Mouse (Mus musculus) cortical plate, adult 2 months (tissue): ENCODE measurements around the gene Cpne9. TPM values are rescaled to one million over a fixed set of nuclear protein-coding genes. Genes with fewer than 3 reads are reported as not detected.
A peak's percentile ranks its signal among the peaks of the same experiment; 100 is the strongest.

Source experiments
- H3K27ac ChIP-seq: fragments of 200-500 bp; 2 replicates; pipeline ENCODE4 v1.5.1; 2012; ENCODE audit warnings: low read length, control low read depth, inconsistent platforms; ENCODE audit not compliant: insufficient read depth
- H3K4me1 ChIP-seq: fragments of 200-500 bp; 2 replicates; pipeline ENCODE4 v1.6.1; 2011; ENCODE audit warnings: low read length; ENCODE audit not compliant: control insufficient read depth, insufficient read depth
- H3K4me3 ChIP-seq: fragments of 200-500 bp; 2 replicates; pipeline ENCODE4 v1.5.1; 2011; ENCODE audit warnings: mild to moderate bottlenecking, low read length, control low read depth; ENCODE audit not compliant: insufficient read depth
- CTCF ChIP-seq: fragments of 200-500 bp; IDR thresholded peaks from 2 replicates; pipeline ENCODE4 v1.5.1; 2011; ENCODE audit warnings: mild to moderate bottlenecking, control low read depth, low read length; ENCODE audit not compliant: insufficient read depth; ENCODE audit errors: extremely low read depth
- POLR2A ChIP-seq: fragments of 200-500 bp; IDR thresholded peaks from 2 replicates; pipeline ENCODE4 v1.6.1; 2011; ENCODE audit warnings: mild to moderate bottlenecking, low read length, control low read depth; ENCODE audit not compliant: insufficient read depth; ENCODE audit errors: extremely low read depth
- polyA plus RNA-seq: library from polyadenylated mRNA; depleted of rRNA; stranded (reverse); fragments of >200 nt; gene quantifications from 2 replicates; pipeline ENCODE4 v1.2.3, GENCODE M21; 2012

Cpne9 gene
- polyA plus RNA-seq, 1 experiment, result 136 TPM

DNA sequence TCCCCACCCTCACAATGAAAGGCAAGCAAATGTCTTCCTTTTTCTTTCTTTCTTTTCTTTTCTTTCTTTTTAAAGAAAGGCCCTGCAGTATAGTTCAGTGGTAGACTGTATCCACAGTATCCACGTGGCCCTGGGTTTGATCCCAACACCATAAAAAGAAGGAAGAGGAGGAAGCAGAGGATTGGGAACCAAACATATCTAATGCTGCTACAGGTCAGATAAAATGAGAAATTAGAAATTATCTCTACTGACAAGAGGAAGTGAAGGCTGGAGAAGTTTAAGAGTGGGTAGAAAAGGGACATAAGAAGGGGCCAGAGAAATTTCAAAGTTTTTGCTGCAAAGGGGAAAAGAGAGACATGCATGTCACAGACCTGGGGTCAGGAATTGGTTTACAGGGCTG lies 4.2 kb downstream of the Cpne9 start:
- TF ChIP-seq CTCF (no peak), POLR2A (no peak)
- Histone ChIP-seq H3K4me3 (no peak overlapping the region), H3K4me1 (0 out of 2 replicates have a peak, but pooled peaks cover 1% of the 10 kb centered on the region), H3K27ac (no peak overlapping the region)

GRCm38 (mm10) chr6:113287236-113287635 lies 5.1 kb downstream of the Cpne9 start:
- no peak overlapping the region for H3K4me3 ChIP-seq
- H3K4me1 ChIP-seq, result 0 out of 2 replicates have a peak, but pooled peaks cover 1% of the 10 kb centered on the region
- H3K27ac ChIP-seq, result no peak overlapping the region
- TF ChIP-seq POLR2A, result no peak
- TF ChIP-seq CTCF, result no peak

- H3K27ac ChIP-seq, result no peak overlapping the region
- 0 out of 2 replicates have a peak, but pooled peaks cover 1% of the 10 kb centered on the region for H3K4me1 ChIP-seq
- H3K4me3 ChIP-seq, result no peak overlapping the region
- no peak for TF ChIP-seq POLR2A
- TF ChIP-seq CTCF, result no peak
Observed at GRCm38 (mm10) chr6:113289346-113289745, 7.2 kb downstream of the Cpne9 start.

DNA sequence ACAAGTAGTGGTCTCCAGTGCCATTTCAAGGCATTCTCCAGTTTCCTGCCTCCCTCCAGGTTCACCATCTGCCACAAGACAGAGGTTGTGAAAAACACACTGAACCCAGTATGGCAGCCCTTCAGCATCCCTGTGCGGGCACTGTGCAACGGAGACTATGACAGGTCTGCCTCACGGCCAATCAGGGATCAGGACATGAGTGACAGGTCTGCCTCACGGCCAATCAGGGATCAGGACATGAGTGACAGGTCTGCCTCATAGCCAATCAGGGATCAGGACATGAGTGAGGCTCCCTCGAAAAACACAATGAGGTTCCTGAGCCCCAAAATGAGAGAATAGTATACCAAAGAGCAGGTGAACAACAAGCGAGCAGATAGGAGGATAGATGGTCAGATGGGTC lies 8.2 kb downstream of the Cpne9 start:
- Histone ChIP-seq H3K4me3 (no peak overlapping the region), H3K4me1 (0 out of 2 replicates have a peak, but pooled peaks cover 1% of the 10 kb centered on the region), H3K27ac (no peak overlapping the region)
- TF ChIP-seq POLR2A (no peak), CTCF (no peak)

DNA sequence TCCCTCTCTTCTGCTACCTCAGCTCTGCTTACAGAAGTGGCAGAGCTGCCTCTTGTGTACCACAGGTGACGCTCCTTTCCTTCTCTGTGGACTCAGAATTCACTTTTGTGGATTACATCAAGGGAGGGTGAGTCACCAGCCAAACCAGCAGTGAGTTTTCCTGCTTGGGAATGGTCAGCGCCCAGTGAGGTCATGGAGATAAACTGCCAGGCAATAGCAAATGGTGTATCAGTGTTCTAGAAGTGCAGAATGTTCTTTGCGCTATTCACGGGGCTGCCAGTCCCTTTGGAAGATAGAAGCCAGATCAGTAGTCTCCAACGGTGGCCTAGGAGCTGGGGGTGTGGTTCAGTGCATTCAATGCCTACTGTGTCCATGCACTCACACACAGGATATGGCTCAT lies 10.8 kb downstream of the Cpne9 start:
- H3K4me3 ChIP-seq, result no peak overlapping the region
- TF ChIP-seq CTCF (no peak), POLR2A (no peak)
- H3K4me1 ChIP-seq, result no peaks in the 10 kb centered on the region
- H3K27ac ChIP-seq, result no peak overlapping the region

DNA sequence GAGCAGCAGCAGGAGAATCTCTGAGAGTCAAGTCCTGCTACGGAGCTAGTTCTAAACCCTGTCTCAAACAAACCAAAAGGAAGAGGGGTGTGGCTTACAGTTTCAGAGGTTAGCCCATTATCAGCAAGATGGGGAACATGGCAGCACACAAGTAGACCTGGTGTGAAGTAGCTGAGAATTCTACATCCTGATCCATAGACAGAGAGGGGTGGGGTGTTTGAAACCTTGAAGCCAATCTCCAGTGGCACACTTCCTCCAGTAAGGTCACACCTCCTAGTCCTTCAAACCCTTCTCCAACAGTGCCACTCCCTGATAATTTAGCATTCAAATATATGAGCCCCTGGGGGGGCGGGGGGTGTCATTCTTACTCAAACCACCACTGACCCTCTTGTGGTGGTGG lies 13.9 kb downstream of the Cpne9 start:
- no peak overlapping the region for H3K27ac ChIP-seq
- no peaks in the 10 kb centered on the region for H3K4me1 ChIP-seq
- TF ChIP-seq CTCF, result no peak
- TF ChIP-seq POLR2A, result no peak
- H3K4me3 ChIP-seq, result no peak overlapping the region

GRCm38 (mm10) chr6:113296639-113297038 lies 14.5 kb downstream of the Cpne9 start:
- Histone ChIP-seq H3K4me1 (no peaks in the 10 kb centered on the region), H3K27ac (no peak overlapping the region), H3K4me3 (no peak overlapping the region)
- TF ChIP-seq POLR2A (no peak), CTCF (no peak)

DNA sequence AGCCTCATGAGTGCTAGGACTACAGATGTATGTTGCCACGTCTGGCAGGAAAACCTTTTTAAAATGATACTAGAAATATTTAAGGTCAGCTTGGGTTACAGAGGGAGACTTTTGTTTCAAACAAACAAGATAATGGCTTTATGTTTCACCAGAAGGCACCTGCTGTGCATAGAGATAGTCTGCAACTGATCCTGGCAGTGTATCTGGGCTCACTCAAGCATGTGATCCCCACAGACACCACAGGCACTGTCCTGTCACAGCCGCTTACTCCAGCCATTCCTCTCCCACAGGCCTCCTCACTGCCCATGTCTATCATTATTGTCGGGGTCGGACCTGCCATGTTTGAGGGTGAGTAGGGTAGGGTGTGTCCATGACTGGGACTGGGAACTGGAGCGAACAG lies 19.2 kb downstream of the Cpne9 start:
- no peak for TF ChIP-seq CTCF
- no peak for TF ChIP-seq POLR2A
- Histone ChIP-seq H3K4me3 (no peak overlapping the region), H3K4me1 (no peaks in the 10 kb centered on the region), H3K27ac (no peak overlapping the region)

GRCm38 (mm10) chr6:113302258-113302657 lies 20.2 kb downstream of the Cpne9 start:
- no peaks in the 10 kb centered on the region for H3K4me1 ChIP-seq
- H3K27ac ChIP-seq, result no peak overlapping the region
- no peak overlapping the region for H3K4me3 ChIP-seq
- TF ChIP-seq POLR2A, result no peak
- peak; percentile 38 for TF ChIP-seq CTCF

DNA sequence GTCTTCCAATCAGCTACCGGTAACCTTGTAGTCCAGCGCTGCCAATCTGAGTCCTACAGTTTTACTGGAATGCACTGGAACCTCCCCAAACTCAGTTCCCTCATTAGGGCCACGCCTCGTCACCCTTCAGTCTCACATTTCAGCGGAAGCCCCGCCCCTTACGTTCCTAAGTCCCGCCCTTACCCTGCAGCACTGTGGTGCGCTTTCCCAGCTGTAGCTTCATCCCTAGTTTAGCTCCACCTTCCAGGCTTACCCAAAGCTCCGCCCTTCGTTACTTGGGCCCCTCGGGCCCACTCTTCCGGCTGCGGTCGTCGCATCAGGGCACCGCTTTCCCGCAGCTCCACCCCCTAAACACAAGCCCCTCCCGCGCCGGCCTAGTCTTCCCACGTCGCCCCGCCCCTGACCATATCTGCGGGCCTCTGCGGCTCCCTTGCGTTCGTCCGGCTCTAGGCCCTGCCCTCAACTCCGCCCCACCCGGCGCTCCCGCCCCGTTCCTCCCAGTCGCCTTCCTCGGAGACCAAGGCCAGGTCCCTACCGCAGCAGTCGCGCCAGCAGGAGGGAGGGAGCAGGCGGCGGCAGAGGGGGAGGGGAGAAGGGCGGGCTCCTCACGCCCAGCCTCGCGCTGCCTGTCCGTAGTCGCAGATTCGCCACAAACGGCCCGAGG lies 24.3 kb downstream of the Cpne9 start:
- H3K4me3 ChIP-seq, result peak overlapping the region; percentile 84
- TF ChIP-seq CTCF (no peak), POLR2A (no peak)
- H3K27ac ChIP-seq, result peak overlapping the region; percentile 99
- H3K4me1 ChIP-seq, result peaks cover 5% of the 10 kb centered on the region; the same call in 1 of the 2 replicates

DNA sequence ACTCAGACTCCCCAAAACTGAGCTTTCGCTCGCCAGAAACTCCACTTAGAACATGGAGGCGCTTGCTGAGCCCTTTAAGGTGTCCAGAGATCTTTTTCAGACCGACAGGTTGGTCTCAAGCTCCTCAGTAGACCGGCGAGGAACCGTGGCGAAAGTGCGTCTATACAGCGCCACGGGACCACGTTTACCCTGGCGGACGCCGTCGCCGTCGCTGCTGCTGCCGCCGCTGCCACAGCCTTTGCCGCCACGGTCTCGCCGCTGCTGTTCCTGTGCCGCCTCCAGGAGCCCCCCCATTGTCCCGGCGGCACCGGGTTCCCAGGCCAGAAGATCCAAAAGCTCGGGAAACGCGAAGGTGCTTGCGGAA lies 24.9 kb downstream of the Cpne9 start, which contains the start of gene Brpf1:
Brpf1 (plus strand) TSS at position 152 of the 364 bp plus-strand sequence.
- H3K4me1 ChIP-seq, result peaks cover 5% of the 10 kb centered on the region; the same call in 1 of the 2 replicates
- TF ChIP-seq CTCF, result no peak
- TF ChIP-seq POLR2A, result peak; percentile 55; the same call in 1 of the 2 replicates
- peak within 1 kb of the TSS; percentile 99 for H3K27ac ChIP-seq
- H3K4me3 ChIP-seq, result peak within 1 kb of the TSS; percentile 84
